Mouse (Mus musculus) neural tube, embryonic 14.5 days (tissue): ENCODE measurements around the gene Eef1a1. TPM values are rescaled to one million over a fixed set of nuclear protein-coding genes. Genes with fewer than 3 reads are reported as not detected.
A peak's percentile ranks its signal among the peaks of the same experiment; 100 is the strongest.
"Not testable (repeated sequence)": the region's sequence is repeated elsewhere in the genome, so short reads cannot be mapped to it uniquely, and the experiment has no call there.

Experiments
- ATAC-seq: fragments of 200-750 bp; cut with Nextera tagmentation; 2 replicates; pipeline ENCODE4 v1.8.0; 2017; ENCODE audit warnings: low read depth, mild to moderate bottlenecking, moderate TSS enrichment, moderate library complexity
- H3K27ac ChIP-seq: fragments of 300-500 bp; sonication (generic); 2 replicates; pipeline ENCODE4 v1.5.1; 2014; ENCODE audit warnings: low read depth, mild to moderate bottlenecking, control low read depth, low read length, moderate library complexity, mixed read lengths
- H3K27me3 ChIP-seq: fragments of 300-500 bp; sonication (generic); 2 replicates; pipeline ENCODE4 v1.6.1; 2014; ENCODE audit warnings: low read length; ENCODE audit not compliant: control insufficient read depth, insufficient read depth
- H3K36me3 ChIP-seq: fragments of 300-500 bp; sonication (generic); 2 replicates; pipeline ENCODE4 v1.6.1; 2014; ENCODE audit warnings: low read length, mixed read lengths; ENCODE audit not compliant: control insufficient read depth, insufficient read depth
- H3K4me1 ChIP-seq: fragments of 300-500 bp; sonication (generic); 2 replicates; pipeline ENCODE4 v1.6.1; 2014; ENCODE audit warnings: low read length; ENCODE audit not compliant: control insufficient read depth, insufficient read depth
- H3K4me2 ChIP-seq: fragments of 300-500 bp; sonication (generic); 2 replicates; pipeline ENCODE4 v1.6.1; 2014; ENCODE audit warnings: mild to moderate bottlenecking, low read depth, low read length, control low read depth
- H3K4me3 ChIP-seq: fragments of 300-500 bp; sonication (generic); 2 replicates; pipeline ENCODE4 v1.5.1; 2014; ENCODE audit warnings: low read depth, low read length, control low read depth, mixed read lengths
- H3K9ac ChIP-seq: fragments of 300-500 bp; sonication (generic); replicated peaks from 2 replicates; pipeline ENCODE4 v1.6.1; 2014; ENCODE audit warnings: low read depth, mild to moderate bottlenecking, control low read depth, low read length, mixed read lengths
- H3K9me3 ChIP-seq: fragments of 300-500 bp; sonication (generic); 2 replicates; pipeline ENCODE4 v1.6.1; 2016; ENCODE audit warnings: low read length; ENCODE audit not compliant: control insufficient read depth
- WGBS: fragments of 180-500 bp; shearing (Covaris S2); extraction: QIAGEN DNeasy Blood & Tissue Kit; methylation state at CpG from one replicate; pipeline ENCODE4 v1.1.7; 2014; 5-methylcytosine and 5-hydroxymethylcytosine counted together
- polyA plus RNA-seq: library from polyadenylated mRNA; unstranded; fragments of >200 nt; fragmentation: Nextera tagmentation; extraction: Ambion mirVana; gene quantifications from 2 replicates; pipeline ENCODE4 v1.2.1, GENCODE M21; 2014

The Eef1a1 gene
- polyA plus RNA-seq, 1 experiment from 2014 or later = 3,427 TPM

GRCm38 (mm10) chr9:78481423-78482331, 7.3 kb downstream of the Eef1a1 start:
- under 1% methylated on average over 73 of the region's 77 CpGs for WGBS
- Histone ChIP-seq H3K36me3 (peaks cover 19% of the 10 kb centered on the region), H3K4me2 (peak overlapping the region; percentile 53), H3K4me3 (peak overlapping the region; percentile 51), H3K9ac (peak overlapping the region; percentile 92), H3K27me3 (no peaks in the 10 kb centered on the region), H3K27ac (peak overlapping the region; percentile 99), H3K4me1 (peaks cover 13% of the 10 kb centered on the region), H3K9me3 (no peaks in the 10 kb centered on the region)
- peak; percentile 99 for ATAC-seq

GRCm38 (mm10) chr9:78480706-78481358, 8.1 kb downstream of the Eef1a1 start:
- H3K9me3 ChIP-seq = no peaks in the 10 kb centered on the region
- under 1% methylated on average over 45 of the region's 46 CpGs for WGBS
- peak overlapping the region; percentile 53 for H3K4me2 ChIP-seq
- ATAC-seq = peak; percentile 39
- peak overlapping the region; percentile 95 for H3K27ac ChIP-seq
- peak overlapping the region; percentile 91 for H3K9ac ChIP-seq
- H3K27me3 ChIP-seq = no peaks in the 10 kb centered on the region
- peaks cover 25% of the 10 kb centered on the region for H3K36me3 ChIP-seq
- peak overlapping the region; percentile 51 for H3K4me3 ChIP-seq
- H3K4me1 ChIP-seq = peaks cover 13% of the 10 kb centered on the region

- H3K4me3 ChIP-seq = peak overlapping the region; percentile 51
- H3K4me1 ChIP-seq = peaks cover 13% of the 10 kb centered on the region
- H3K27ac ChIP-seq, ATAC-seq, H3K27me3 ChIP-seq, H3K9me3 ChIP-seq: not testable (repeated sequence)
- WGBS = 0% methylated on average over 13 of the region's 13 CpGs
- H3K9ac ChIP-seq = peak overlapping the region; percentile 91
- peaks cover 25% of the 10 kb centered on the region for H3K36me3 ChIP-seq
- H3K4me2 ChIP-seq = peak overlapping the region; percentile 53
Measured at GRCm38 (mm10) chr9:78480227-78480626, 8.7 kb downstream of the Eef1a1 start.

GRCm38 (mm10) chr9:78479308-78479707, 9.6 kb downstream of the Eef1a1 start:
- not testable (repeated sequence) for ATAC-seq, H3K27ac ChIP-seq, H3K27me3 ChIP-seq, H3K9me3 ChIP-seq
- Histone ChIP-seq H3K4me2 (peak overlapping the region; percentile 53), H3K4me1 (peaks cover 13% of the 10 kb centered on the region), H3K36me3 (peaks cover 25% of the 10 kb centered on the region), H3K4me3 (peak overlapping the region; percentile 51), H3K9ac (0 out of 2 replicates have a peak overlapping the region, but pooled peaks have one; percentile 7)
- WGBS = 22% methylated on average over 8 of the region's 8 CpGs

- H3K4me2 ChIP-seq = peak overlapping the region; percentile 9; the same call in 1 of the 2 replicates
- not testable (repeated sequence) for H3K9ac ChIP-seq, H3K9me3 ChIP-seq, H3K27ac ChIP-seq, H3K4me3 ChIP-seq, ATAC-seq, H3K27me3 ChIP-seq
- WGBS = 50% methylated on average over 1 of the region's 1 CpGs
- peaks cover 13% of the 10 kb centered on the region for H3K4me1 ChIP-seq
- H3K36me3 ChIP-seq = peaks cover 25% of the 10 kb centered on the region
Measured at GRCm38 (mm10) chr9:78478009-78478605, 10.8 kb downstream of the Eef1a1 start.

GRCm38 (mm10) chr9:78477021-78477551, 11.9 kb downstream of the Eef1a1 start:
- Histone ChIP-seq H3K27me3 (no peaks in the 10 kb centered on the region), H3K27ac (no peak overlapping the region), H3K4me1 (peaks cover 6% of the 10 kb centered on the region; the same call in 1 of the 2 replicates), H3K9me3 (no peaks in the 10 kb centered on the region), H3K4me2 (peak overlapping the region; percentile 9; the same call in 1 of the 2 replicates), H3K4me3 (no peak overlapping the region), H3K36me3 (peaks cover 25% of the 10 kb centered on the region), H3K9ac (no peak overlapping the region)
- no peak for ATAC-seq
- 2% methylated on average over 5 of the region's 5 CpGs for WGBS

- no peak overlapping the region for H3K9ac ChIP-seq
- H3K9me3 ChIP-seq = no peaks in the 10 kb centered on the region
- no peak overlapping the region for H3K27ac ChIP-seq
- peaks cover 6% of the 10 kb centered on the region; the same call in 1 of the 2 replicates for H3K4me1 ChIP-seq
- H3K36me3 ChIP-seq = peaks cover 25% of the 10 kb centered on the region
- H3K4me2 ChIP-seq = no peak overlapping the region
- no peak for ATAC-seq
- WGBS = 11% methylated on average over 1 of the region's 1 CpGs
- H3K27me3 ChIP-seq = no peaks in the 10 kb centered on the region
- no peak overlapping the region for H3K4me3 ChIP-seq
Measured at GRCm38 (mm10) chr9:78476531-78477020, 12.4 kb downstream of the Eef1a1 start.

- ATAC-seq = no peak
- Histone ChIP-seq H3K27me3 (no peaks in the 10 kb centered on the region), H3K36me3 (peaks cover 25% of the 10 kb centered on the region), H3K4me3 (no peak overlapping the region), H3K4me2 (no peak overlapping the region), H3K9me3 (no peaks in the 10 kb centered on the region), H3K27ac (no peak overlapping the region), H3K4me1 (peaks cover 6% of the 10 kb centered on the region; the same call in 1 of the 2 replicates), H3K9ac (no peak overlapping the region)
- WGBS = 83% methylated on average over 4 of the region's 4 CpGs
Measured at GRCm38 (mm10) chr9:78475873-78476272, 13.1 kb downstream of the Eef1a1 start.
